Mouse (Mus musculus) cerebellum, adult 8-10 months (tissue): ENCODE measurements around the gene Ddb2.
"Not testable (repeated sequence)": the region's sequence is repeated elsewhere in the genome, so short reads cannot be mapped to it uniquely, and the experiment has no call there.

Experiments
- DNase-seq: peaks from one replicate; pipeline ENCODE4 v3.0.0; 2022

The Ddb2 gene

GRCm38 (mm10) chr2:91254725-91255380 lies 18.1 kb upstream of the Ddb2 start:
- peak; percentile 23 for DNase-seq

- no peak for DNase-seq
Measured at GRCm38 (mm10) chr2:91252512-91252911, 15.7 kb upstream of the Ddb2 start.

GRCm38 (mm10) chr2:91252001-91252400 lies 15.2 kb upstream of the Ddb2 start:
- no peak for DNase-seq

- no peak for DNase-seq
Measured at GRCm38 (mm10) chr2:91248366-91248765, 11.6 kb upstream of the Ddb2 start.

GRCm38 (mm10) chr2:91244557-91245228 lies 7.9 kb upstream of the Ddb2 start:
- no peak for DNase-seq

GRCm38 (mm10) chr2:91243416-91243815 lies 6.6 kb upstream of the Ddb2 start:
- no peak for DNase-seq

GRCm38 (mm10) chr2:91242547-91242946 lies 5.8 kb upstream of the Ddb2 start:
- DNase-seq = no peak

- not testable (repeated sequence) for DNase-seq
Measured at GRCm38 (mm10) chr2:91237511-91238080, 814 bp upstream of the Ddb2 start.

- DNase-seq = no peak
Measured at GRCm38 (mm10) chr2:91229735-91230134, 7.0 kb downstream of the Ddb2 start.

- no peak for DNase-seq
Measured at GRCm38 (mm10) chr2:91223614-91224013, 13.2 kb downstream of the Ddb2 start.

- DNase-seq = no peak
Measured at GRCm38 (mm10) chr2:91220501-91220900, 16.3 kb downstream of the Ddb2 start.

GRCm38 (mm10) chr2:91217032-91217431 lies 19.8 kb downstream of the Ddb2 start:
- no peak for DNase-seq

- no peak for DNase-seq
Measured at GRCm38 (mm10) chr2:91213311-91213710, 23.5 kb downstream of the Ddb2 start.

- DNase-seq = no peak
Measured at GRCm38 (mm10) chr2:91206254-91206775, 30.5 kb downstream of the Ddb2 start.

GRCm38 (mm10) chr2:91202972-91203656 lies 33.7 kb downstream of the Ddb2 start:
- DNase-seq = no peak

GRCm38 (mm10) chr2:91202222-91202971 lies 34.4 kb downstream of the Ddb2 start, which contains the start of the genes Nr1h3 and Acp2:
Gene Nr1h3 (minus strand): TSS chr2:91202834.
Gene Acp2 (plus strand): TSS chr2:91202885.
- DNase-seq = peak; percentile 97

GRCm38 (mm10) chr2:91198888-91199287 lies 37.9 kb downstream of the Ddb2 start:
- no peak for DNase-seq

GRCm38 (mm10) chr2:91196577-91197001 lies 40.2 kb downstream of the Ddb2 start:
- DNase-seq = no peak

- DNase-seq = peak; percentile 68
Measured at GRCm38 (mm10) chr2:91194624-91195332, 42.0 kb downstream of the Ddb2 start.

GRCm38 (mm10) chr2:91190501-91190900 lies 46.3 kb downstream of the Ddb2 start:
- DNase-seq = no peak

GRCm38 (mm10) chr2:91187431-91187830 lies 49.4 kb downstream of the Ddb2 start:
- no peak for DNase-seq

- no peak for DNase-seq
Measured at GRCm38 (mm10) chr2:91186208-91186607, 50.6 kb downstream of the Ddb2 start.
